Mouse (Mus musculus): ENCODE data around the gene Gps2. TPM values are rescaled to one million over a fixed set of nuclear protein-coding genes. Genes with fewer than 3 reads are reported as not detected.

The Gps2 gene
- total and polyA plus RNA-seq, 3 experiments, result 45.8 to 305 (median 203) TPM

DNA sequence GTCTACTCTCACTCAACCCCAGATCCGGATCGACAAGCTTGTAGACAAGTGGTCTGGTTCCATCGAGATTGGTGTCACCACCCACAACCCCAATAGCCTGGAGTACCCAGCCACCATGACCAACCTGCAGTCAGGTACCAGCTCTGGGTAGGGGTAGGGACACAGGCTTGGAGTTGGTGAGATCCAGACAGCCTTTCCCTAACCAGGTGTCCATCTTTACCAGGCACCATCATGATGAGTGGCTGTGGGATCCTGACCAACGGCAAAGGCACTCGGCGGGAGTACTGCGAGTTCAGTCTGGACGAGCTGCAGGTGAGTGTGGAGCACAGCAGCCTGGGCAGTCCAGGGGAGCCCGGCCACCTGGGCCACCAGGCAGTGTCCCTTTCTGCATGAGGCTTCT is 9.4 kb upstream of the Gps2 start:
- Histone ChIP-seq H3K4me1 (ENCODE audit: insufficient read depth, low read depth, low read length) (peaks cover 52% of the 10 kb centered on the region), H3K27me3 (ENCODE audit: insufficient read depth, low read length) (no peaks in the 10 kb centered on the region), H3K4me3 (ENCODE audit: low read depth, low read length) (no peak overlapping the region), H3K36me3 (replicated peaks) (peaks cover 65% of the 10 kb centered on the region), H3K9me3 (replicated peaks) (no peaks in the 10 kb centered on the region)
- DNase-seq (ENCODE audit: low spot score) (no peak), ATAC-seq (ENCODE audit: extremely low read depth, insufficient number of reproducible peaks, low FRiP score, poor library complexity, severe bottlenecking) (no peak)
- TF ChIP-seq GATA2 (IDR thresholded peaks at IDR 0.05; ENCODE audit: borderline replicate concordance, low read depth, low read length) (no peak), CTCF (IDR thresholded peaks at IDR 0.05; ENCODE audit: low read depth, low read length) (no peak), GATA1 (IDR thresholded peaks at IDR 0.05; ENCODE audit: borderline replicate concordance, low read length) (no peak), TAL1 (conservative IDR thresholded peaks at IDR 0.05; ENCODE audit: low read depth, low read length) (no peak), POLR2AphosphoS5 (IDR thresholded peaks at IDR 0.05; ENCODE audit: insufficient replicate concordance, low read depth, low read length) (no peak)

DNA sequence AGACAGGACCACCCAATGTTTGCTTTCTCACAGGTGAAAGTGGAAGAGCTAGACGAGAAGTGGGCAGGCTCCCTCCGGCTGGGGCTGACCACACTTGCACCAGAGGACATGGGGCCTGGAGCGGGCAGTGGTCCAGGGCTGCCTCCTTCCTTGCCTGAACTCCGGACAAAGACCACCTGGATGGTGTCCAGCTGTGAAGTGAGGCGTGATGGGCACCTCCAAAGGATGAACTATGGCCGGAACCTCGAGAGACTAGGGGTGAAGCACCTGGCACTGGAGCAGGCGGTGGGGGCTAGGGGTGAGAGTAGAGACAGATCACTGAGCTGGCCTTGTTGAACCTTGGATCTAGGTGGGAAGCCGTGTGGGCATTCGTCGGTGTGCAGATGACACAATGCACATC is 5.0 kb upstream of the Gps2 start:
- TF ChIP-seq TAL1 (conservative IDR thresholded peaks at IDR 0.05; ENCODE audit: low read depth, low read length) (no peak), GATA2 (IDR thresholded peaks at IDR 0.05; ENCODE audit: borderline replicate concordance, low read depth, low read length) (no peak), POLR2AphosphoS5 (IDR thresholded peaks at IDR 0.05; ENCODE audit: insufficient replicate concordance, low read depth, low read length) (no peak), CTCF (IDR thresholded peaks at IDR 0.05; ENCODE audit: low read depth, low read length) (no peak), GATA1 (IDR thresholded peaks at IDR 0.05; ENCODE audit: borderline replicate concordance, low read length) (no peak)
- DNase-seq (ENCODE audit: low spot score) (no peak), ATAC-seq (ENCODE audit: extremely low read depth, insufficient number of reproducible peaks, low FRiP score, poor library complexity, severe bottlenecking) (no peak)

DNA sequence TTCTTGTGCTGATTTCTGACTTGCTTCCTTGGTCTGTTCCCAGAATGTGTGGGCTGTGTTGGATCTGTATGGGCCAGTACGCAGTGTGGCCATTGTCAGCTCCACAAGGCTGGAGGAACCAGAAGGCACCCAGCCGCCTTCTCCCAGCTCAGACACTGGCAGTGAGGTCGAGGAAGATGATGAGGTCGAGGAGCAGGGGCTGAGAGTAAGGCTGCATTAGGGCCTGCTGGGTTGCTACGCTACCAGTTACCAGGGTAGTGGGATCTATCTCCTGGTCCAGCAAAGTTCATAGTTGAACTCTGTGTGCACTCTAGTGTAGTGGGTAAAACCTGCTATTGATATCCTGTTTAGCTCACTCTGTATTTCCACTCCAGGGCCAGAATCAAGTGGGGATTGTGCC is 4.5 kb upstream of the Gps2 start:
- TF ChIP-seq GATA1 (IDR thresholded peaks at IDR 0.05; ENCODE audit: borderline replicate concordance, low read length) (no peak), POLR2AphosphoS5 (IDR thresholded peaks at IDR 0.05; ENCODE audit: insufficient replicate concordance, low read depth, low read length) (no peak), TAL1 (conservative IDR thresholded peaks at IDR 0.05; ENCODE audit: low read depth, low read length) (no peak)
- Histone ChIP-seq H3K4me1 (ENCODE audit: insufficient read depth, low read depth, low read length) (peaks cover 46% of the 10 kb centered on the region), H3K27me3 (ENCODE audit: insufficient read depth, low read length) (no peaks in the 10 kb centered on the region), H3K36me3 (replicated peaks) (peaks cover 95% of the 10 kb centered on the region), H3K9me3 (replicated peaks) (no peaks in the 10 kb centered on the region), H3K4me3 (ENCODE audit: low read depth, low read length) (no peak overlapping the region)
- no peak for ATAC-seq (ENCODE audit: extremely low read depth, insufficient number of reproducible peaks, low FRiP score, poor library complexity, severe bottlenecking)
- DNase-seq (ENCODE audit: low spot score), result no peak

More for the DNA sequence above, 5.0 kb upstream of the Gps2 start:
- no peaks in the 10 kb centered on the region for H3K9me3 ChIP-seq (replicated peaks)
- peaks cover 49% of the 10 kb centered on the region for H3K4me1 ChIP-seq (ENCODE audit: insufficient read depth, low read depth, low read length)
- H3K27me3 ChIP-seq (ENCODE audit: insufficient read depth, low read length), result no peaks in the 10 kb centered on the region
- H3K36me3 ChIP-seq (replicated peaks), result peaks cover 97% of the 10 kb centered on the region
- no peak overlapping the region for H3K4me3 ChIP-seq (ENCODE audit: low read depth, low read length)

DNA sequence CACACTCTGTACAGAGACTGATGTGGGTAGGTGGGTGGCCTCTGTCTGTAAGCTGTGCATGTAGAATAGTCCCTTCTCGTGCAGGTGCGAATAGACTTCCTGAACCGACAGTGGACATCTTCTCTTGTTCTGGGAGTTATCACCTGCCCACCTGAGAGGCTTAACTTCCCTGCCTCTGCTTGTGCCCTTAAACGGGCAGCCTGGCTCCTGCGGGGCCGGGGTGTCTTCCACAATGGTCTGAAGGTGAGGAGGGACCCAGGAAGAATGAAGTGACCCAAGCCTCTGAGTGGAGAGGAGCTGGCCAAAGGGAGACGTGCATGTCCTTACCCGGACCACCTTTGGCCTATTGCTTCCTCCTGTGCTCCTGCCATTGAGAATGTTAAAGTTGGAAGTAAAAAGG is 3.5 kb upstream of the Gps2 start:
- Histone ChIP-seq H3K36me3 (replicated peaks) (peaks cover 97% of the 10 kb centered on the region), H3K4me1 (ENCODE audit: insufficient read depth, low read depth, low read length) (peaks cover 51% of the 10 kb centered on the region), H3K4me3 (ENCODE audit: low read depth, low read length) (no peak overlapping the region), H3K27me3 (ENCODE audit: insufficient read depth, low read length) (no peaks in the 10 kb centered on the region), H3K9me3 (replicated peaks) (no peaks in the 10 kb centered on the region)
- TF ChIP-seq CTCF (IDR thresholded peaks at IDR 0.05; ENCODE audit: low read depth, low read length) (no peak), POLR2AphosphoS5 (IDR thresholded peaks at IDR 0.05; ENCODE audit: insufficient replicate concordance, low read depth, low read length) (no peak), GATA2 (IDR thresholded peaks at IDR 0.05; ENCODE audit: borderline replicate concordance, low read depth, low read length) (no peak), GATA1 (IDR thresholded peaks at IDR 0.05; ENCODE audit: borderline replicate concordance, low read length) (no peak)
- ATAC-seq (ENCODE audit: extremely low read depth, insufficient number of reproducible peaks, low FRiP score, poor library complexity, severe bottlenecking), result no peak
- DNase-seq (ENCODE audit: low spot score), result no peak

DNA sequence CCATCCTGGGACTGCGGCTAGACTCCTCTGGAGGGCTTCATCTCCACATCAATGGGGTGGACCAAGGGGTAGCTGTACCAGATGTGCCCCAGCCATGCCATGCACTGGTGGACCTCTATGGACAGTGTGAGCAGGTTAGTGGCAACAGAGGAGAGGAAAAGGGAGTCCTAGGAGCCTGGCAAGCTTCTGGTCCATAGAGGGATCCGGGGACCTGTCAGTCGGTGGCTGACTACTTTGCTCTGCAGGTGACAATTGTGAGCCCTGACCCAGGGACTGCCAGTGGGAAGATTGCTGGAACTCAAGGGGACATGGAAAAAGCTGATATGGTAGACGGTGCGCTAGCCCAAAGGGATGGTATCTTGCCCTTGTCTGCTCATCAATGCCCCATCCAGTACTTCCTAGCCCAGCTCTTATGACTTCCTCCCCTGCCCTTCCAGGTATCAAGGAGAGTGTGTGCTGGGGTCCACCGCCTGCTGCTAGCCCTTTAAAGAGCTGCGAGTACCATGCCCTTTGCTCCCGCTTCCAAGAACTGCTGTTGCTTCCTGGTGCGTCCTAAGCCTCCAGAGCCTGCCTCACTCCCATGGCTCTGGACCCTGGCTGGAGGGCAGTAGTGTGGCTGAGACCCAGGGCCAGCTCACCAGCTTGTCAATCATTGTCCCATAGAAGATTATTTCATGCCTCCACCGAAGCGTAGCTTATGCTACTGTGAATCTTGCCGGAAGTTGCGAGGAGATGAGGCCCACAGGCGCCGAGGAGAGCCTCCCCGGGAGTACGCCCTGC is 2.7 kb upstream of the Gps2 start:
- ATAC-seq (ENCODE audit: extremely low read depth, insufficient number of reproducible peaks, low FRiP score, poor library complexity, severe bottlenecking) (no peak), DNase-seq (ENCODE audit: low spot score) (no peak)
- Histone ChIP-seq H3K36me3 (replicated peaks) (peaks cover 97% of the 10 kb centered on the region), H3K9me3 (replicated peaks) (no peaks in the 10 kb centered on the region), H3K4me1 (ENCODE audit: insufficient read depth, low read depth, low read length) (peaks cover 53% of the 10 kb centered on the region), H3K27me3 (ENCODE audit: insufficient read depth, low read length) (no peaks in the 10 kb centered on the region), H3K4me3 (ENCODE audit: low read depth, low read length) (no peak overlapping the region)
- TF ChIP-seq TAL1 (conservative IDR thresholded peaks at IDR 0.05; ENCODE audit: low read depth, low read length), result no peak
- TF ChIP-seq GATA2 (IDR thresholded peaks at IDR 0.05; ENCODE audit: borderline replicate concordance, low read depth, low read length), result no peak
- TF ChIP-seq GATA1 (IDR thresholded peaks at IDR 0.05; ENCODE audit: borderline replicate concordance, low read length), result no peak
- TF ChIP-seq CTCF (IDR thresholded peaks at IDR 0.05; ENCODE audit: low read depth, low read length), result no peak
- TF ChIP-seq POLR2AphosphoS5 (IDR thresholded peaks at IDR 0.05; ENCODE audit: insufficient replicate concordance, low read depth, low read length), result no peak

DNA sequence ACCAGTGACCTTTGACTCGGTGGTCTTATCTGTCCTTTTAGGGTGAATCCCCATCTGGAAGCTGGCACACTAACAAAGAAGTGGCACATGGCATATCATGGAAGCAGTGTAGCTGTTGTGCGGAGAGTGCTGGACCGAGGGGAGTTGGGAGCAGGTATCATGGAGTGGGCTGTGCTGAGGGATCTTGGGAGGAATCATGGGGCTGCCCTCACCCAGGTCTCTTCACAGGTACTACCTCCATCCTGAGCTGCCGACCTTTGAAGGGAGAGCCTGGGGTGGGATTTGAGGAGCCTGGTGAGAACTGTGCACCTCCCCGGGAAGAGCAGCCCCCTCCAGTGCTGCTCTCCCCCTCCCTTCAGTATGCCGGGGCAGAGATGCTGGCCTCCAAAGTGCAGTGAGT is 2.0 kb upstream of the Gps2 start:
- DNase-seq (ENCODE audit: low spot score) (no peak), ATAC-seq (ENCODE audit: extremely low read depth, insufficient number of reproducible peaks, low FRiP score, poor library complexity, severe bottlenecking) (no peak)
- no peaks in the 10 kb centered on the region for H3K9me3 ChIP-seq (replicated peaks)
- peaks cover 56% of the 10 kb centered on the region for H3K4me1 ChIP-seq (ENCODE audit: insufficient read depth, low read depth, low read length)
- TF ChIP-seq CTCF (IDR thresholded peaks at IDR 0.05; ENCODE audit: low read depth, low read length) (no peak), GATA2 (IDR thresholded peaks at IDR 0.05; ENCODE audit: borderline replicate concordance, low read depth, low read length) (no peak), GATA1 (IDR thresholded peaks at IDR 0.05; ENCODE audit: borderline replicate concordance, low read length) (no peak), TAL1 (conservative IDR thresholded peaks at IDR 0.05; ENCODE audit: low read depth, low read length) (no peak), POLR2AphosphoS5 (IDR thresholded peaks at IDR 0.05; ENCODE audit: insufficient replicate concordance, low read depth, low read length) (no peak)
- H3K36me3 ChIP-seq (replicated peaks), result peaks cover 97% of the 10 kb centered on the region
- H3K27me3 ChIP-seq (ENCODE audit: insufficient read depth, low read length), result no peaks in the 10 kb centered on the region
- H3K4me3 ChIP-seq (ENCODE audit: low read depth, low read length), result no peak overlapping the region

All from G1E (cell line).